In the genomic region with DNA sequence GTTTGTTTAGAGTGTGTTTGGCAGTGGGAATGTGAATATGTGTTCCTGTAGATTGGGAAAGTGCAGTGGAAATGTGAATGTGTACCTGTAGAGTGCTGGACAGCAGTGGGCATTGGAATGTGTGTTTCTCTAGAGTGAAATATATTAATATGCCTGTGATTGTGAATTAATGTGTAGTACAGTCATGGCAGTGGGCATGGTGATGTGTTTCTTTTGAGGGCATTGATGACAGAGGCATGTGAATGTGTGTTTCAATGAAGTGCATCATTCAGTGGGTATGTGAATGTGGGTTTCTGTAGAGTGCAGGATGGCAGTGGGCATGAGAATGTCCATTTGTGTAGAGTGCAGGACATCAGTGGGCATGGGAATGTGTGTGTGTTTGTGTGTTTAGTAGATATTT, we compare ENCODE assay signal across 10 mouse cellular contexts. TPM values are rescaled to one million over a fixed set of nuclear protein-coding genes. Genes with fewer than 3 reads are reported as not detected.
DNase-seq lines count a peak whose midpoint lies in the region; ATAC-seq lines count a peak whose summit lies in the region.
"Not testable (repeated sequence)": the region's sequence is repeated elsewhere in the genome, so short reads cannot be mapped to it uniquely, and the experiment has no call there.
"Had no signal": no experiment of that assay in that cellular context is flagged by ENCODE, and none has a peak within 500 bp of the region (broad histone marks: within the 10 kb centered on the region; RNA-seq: fewer than 3 reads in every experiment).

No protein-coding gene starts in this region.

- not testable (repeated sequence) for H3K9ac ChIP-seq in neural tube, embryonic 11.5 days (ENCODE audit: low read length)

- H3K27me3 ChIP-seq in neural tube, embryonic 11.5 days (ENCODE audit: control insufficient read depth, insufficient read depth, low read length): not testable (repeated sequence)

- peak; percentile 76 for DNase-seq in heart, adult 11 months
- DNase-seq in neural tube, embryonic 11.5 days (ENCODE audit: low spot score): peak; percentile 7

- not testable (repeated sequence) for ATAC-seq in neural tube, embryonic 11.5 days (ENCODE audit: insufficient read depth, low FRiP score, low TSS enrichment)

- not testable (repeated sequence) for H3K4me1 ChIP-seq in neural tube, embryonic 11.5 days (ENCODE audit: control insufficient read depth, insufficient read depth, low read length)

- not testable (repeated sequence) for H3K9me3 ChIP-seq in neural tube, embryonic 11.5 days (ENCODE audit: control insufficient read depth, low read length)

- H3K27ac ChIP-seq in neural tube, embryonic 11.5 days (ENCODE audit: low read depth, low read length): not testable (repeated sequence)

- H3K36me3 ChIP-seq in neural tube, embryonic 11.5 days (ENCODE audit: control insufficient read depth, insufficient read depth, low read length): not testable (repeated sequence)

- not testable (repeated sequence) for H3K4me3 ChIP-seq in neural tube, embryonic 11.5 days (ENCODE audit: low read depth, low read length)

- H3K4me2 ChIP-seq in neural tube, embryonic 11.5 days (ENCODE audit: low read depth): not testable (repeated sequence)

RNA-seq across cellular contexts. Expression of a gene that starts 27.7 kb away (rescaled TPM):
- not detected in 2 replicates for polyA plus RNA-seq in neural tube, embryonic 11.5 days (2014; fragmentation: Nextera tagmentation; extraction: Ambion mirVana)
- polyA plus RNA-seq: activated CD4-positive, CD25-positive, alpha-beta regulatory T cell, adult 4 months; adrenal gland, adult 2 months; brain, embryonic 14.5 days; C2C12; CD4-positive, CD25-positive, alpha-beta regulatory T cell, adult 4 months; cerebellum, adult 2 months; G1E; Patski had no signal
